17 mouse cellular contexts compared by ENCODE assay signal in the genomic region with DNA sequence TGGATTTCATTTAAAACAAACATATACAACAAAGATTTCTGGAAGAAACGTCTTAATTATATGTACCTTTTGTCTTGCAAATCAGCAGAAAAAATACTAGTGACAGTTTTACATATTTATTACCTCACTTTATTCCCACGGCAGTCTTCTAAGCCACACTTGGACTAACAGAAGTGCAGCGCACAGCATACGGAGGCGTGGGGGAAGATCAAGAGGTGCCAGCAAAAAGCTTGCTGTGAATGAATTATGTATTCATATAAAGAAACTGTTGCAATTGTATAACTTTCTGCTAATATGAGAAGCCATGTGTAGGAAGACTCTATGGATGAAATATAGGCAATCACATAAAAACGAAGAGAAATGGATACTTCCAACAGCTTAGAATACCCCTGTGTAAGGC.
"Had no signal": no experiment of that assay in that cellular context is flagged by ENCODE, and none has a peak within 500 bp of the region (broad histone marks: within the 10 kb centered on the region; RNA-seq: fewer than 3 reads in every experiment).

No protein-coding gene starts in this region.

- DNase-seq: lung, adult 18-20 months; lung, embryonic 14.5 days; lung, postnatal 10 days; lung, postnatal 4 days; midbrain, embryonic 14.5 days; retina, postnatal 1 day; right cerebral cortex, postnatal 14 days; right cerebral cortex, postnatal 4 days; spleen, adult 18-20 months; thymus, adult 2 months; thymus, postnatal 25 days; thymus, postnatal 4 days had no signal

- ATAC-seq: midbrain, embryonic 16.5 days had no signal

- H3K4me3 ChIP-seq: midbrain, embryonic 10.5 days; midbrain, embryonic 12.5 days; myocyte; neural tube, embryonic 12.5 days had no signal

- H3K36me3 ChIP-seq: midbrain, embryonic 10.5 days; midbrain, embryonic 12.5 days; neural tube, embryonic 12.5 days had no signal

- H3K4me2 ChIP-seq: lung, embryonic 14.5 days; midbrain, embryonic 12.5 days; neural tube, embryonic 12.5 days had no signal

- H3K9me3 ChIP-seq: midbrain, embryonic 10.5 days; midbrain, embryonic 12.5 days; neural tube, embryonic 12.5 days had no signal

- H3K27me3 ChIP-seq: midbrain, embryonic 12.5 days; neural tube, embryonic 12.5 days had no signal

- H3K9ac ChIP-seq: lung, embryonic 14.5 days; midbrain, embryonic 12.5 days; neural tube, embryonic 12.5 days had no signal

- H3K27ac ChIP-seq: midbrain, embryonic 10.5 days; midbrain, embryonic 12.5 days; neural tube, embryonic 12.5 days had no signal
